Mouse (Mus musculus) right cerebral cortex, postnatal 36 days (tissue): Measurements from ENCODE around the gene Sorbs2.

Source experiments
- DNase-seq, 2 experiments: peaks; one replicate each; pipeline ENCODE4 v3.0.0; 2022; ENCODE audit warnings: low spot score in 2 of 2, mixed read lengths in 1 of 2

The Sorbs2 gene

DNA sequence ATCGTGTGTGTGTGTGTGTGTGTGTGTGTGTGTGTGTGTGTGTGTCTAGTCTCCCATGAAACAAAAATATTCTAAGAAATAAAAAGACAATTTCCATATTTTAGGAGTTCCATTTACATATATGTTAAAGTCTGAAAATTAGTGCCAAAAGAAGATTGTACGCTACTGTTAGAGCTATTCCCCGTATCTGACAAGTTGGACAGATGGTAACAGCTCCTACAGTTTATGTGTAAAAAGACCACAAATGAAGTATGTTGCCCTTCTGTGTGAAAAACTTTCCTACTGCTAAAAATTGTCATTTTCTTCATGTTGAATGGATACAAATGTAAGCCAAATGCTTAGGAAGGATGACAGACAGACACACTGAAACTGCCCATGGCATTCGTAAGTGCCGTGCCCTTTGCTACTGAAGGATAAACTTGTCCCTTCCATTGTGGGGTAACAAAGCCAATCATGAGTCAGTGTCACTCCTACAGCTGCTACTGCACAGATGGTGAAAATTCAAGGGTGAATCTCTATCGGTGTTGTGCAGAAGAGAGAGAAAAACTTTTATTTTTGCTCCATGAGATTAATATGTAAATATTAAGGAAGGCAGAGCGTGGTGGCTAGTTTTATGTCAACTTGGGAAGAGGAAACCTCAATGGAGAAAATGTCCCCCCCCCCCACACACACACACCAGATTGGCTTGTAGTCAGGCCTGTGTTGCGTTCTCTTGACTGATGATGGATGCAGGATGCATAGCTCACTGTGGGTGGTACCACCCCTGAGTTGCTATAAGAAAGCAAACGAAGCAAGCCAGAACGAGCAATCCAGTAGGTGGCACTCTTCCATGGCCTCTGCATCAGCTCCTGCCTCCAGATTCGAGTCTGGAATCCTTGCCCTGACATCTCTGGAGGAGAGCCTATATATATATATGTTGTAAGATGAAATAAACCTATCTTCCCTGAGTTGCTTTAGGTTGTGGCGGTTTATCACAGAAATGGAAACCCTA, 244.2 kb downstream of the Sorbs2 start:
- peak in 1 of 2 experiments; percentile 43 for DNase-seq

DNA sequence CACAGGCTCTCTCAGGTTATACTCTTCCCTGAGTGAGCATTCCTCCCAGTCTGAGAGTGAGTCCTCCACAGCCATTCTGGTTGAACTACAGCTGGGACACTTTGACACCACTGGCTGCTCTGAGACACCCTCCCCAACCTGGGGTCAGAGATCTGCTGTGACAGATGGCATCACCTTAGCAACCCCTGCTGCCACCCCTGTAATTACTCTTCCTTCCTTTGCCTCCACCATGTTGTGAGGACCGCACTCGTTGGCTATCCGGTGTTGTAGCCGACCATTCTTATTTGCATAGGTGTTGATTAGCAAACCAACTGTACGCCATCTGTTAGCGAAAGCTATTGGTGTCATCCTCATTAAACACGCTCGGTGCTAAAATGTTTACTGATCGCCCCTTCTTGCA, 247.9 kb downstream of the Sorbs2 start:
- no peak for DNase-seq

DNA sequence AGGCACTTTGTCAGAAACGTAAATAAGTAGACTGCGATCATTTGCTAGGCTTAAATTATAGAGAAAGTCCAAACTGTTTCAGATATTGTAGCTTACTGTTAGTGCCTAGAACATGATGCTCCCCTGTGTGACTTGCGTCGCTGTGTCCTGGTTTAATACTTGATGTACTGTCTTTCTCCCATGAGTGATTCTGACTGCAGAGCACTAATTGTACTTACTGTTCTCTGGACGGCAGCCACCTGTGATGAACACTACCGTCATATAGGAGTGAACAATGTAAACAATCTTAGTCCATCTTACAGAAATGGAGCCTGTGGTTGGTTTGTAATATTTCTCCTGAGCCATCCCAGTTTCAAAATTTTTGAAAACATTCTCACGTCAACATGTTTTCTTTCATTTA, 248.4 kb downstream of the Sorbs2 start:
- DNase-seq = no peak

DNA sequence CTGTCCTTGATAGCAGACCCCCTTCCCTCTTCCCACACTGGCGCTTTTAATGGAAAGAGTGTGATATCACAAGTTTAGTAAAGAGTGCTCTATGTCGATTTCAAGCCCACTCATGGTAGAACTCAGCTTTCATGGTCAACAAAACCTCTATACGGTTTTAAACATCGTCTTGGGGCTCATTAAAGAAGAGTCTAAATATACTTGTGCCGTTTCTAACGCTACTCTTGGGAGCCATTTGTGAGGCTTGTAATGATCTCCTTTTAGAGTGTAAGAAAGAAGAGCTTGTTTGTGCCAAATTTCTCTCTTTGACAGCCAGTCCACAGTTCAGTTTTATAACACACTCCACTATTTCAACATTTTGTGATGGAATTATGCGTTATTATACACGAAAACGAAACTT, 253.0 kb downstream of the Sorbs2 start:
- DNase-seq = no peak

DNA sequence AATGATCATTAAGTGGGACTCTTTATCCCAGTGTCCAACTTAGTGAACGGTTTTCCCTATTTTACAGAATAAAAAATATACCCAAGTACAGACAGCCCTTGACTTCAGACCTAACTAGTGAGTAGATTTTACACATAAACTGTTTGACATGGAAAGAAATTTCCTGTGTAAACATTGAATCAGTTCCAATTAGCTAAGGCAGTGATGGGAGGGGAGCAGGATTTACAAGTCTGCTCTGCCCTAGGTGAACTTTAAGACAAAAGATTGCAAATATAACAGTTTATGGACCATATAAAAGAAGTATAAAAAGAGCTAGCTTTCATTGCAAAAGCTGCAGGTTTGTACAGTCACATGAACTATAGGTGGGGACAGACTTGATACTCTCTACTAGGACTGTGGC, 253.5 kb downstream of the Sorbs2 start:
- DNase-seq = no peak

DNA sequence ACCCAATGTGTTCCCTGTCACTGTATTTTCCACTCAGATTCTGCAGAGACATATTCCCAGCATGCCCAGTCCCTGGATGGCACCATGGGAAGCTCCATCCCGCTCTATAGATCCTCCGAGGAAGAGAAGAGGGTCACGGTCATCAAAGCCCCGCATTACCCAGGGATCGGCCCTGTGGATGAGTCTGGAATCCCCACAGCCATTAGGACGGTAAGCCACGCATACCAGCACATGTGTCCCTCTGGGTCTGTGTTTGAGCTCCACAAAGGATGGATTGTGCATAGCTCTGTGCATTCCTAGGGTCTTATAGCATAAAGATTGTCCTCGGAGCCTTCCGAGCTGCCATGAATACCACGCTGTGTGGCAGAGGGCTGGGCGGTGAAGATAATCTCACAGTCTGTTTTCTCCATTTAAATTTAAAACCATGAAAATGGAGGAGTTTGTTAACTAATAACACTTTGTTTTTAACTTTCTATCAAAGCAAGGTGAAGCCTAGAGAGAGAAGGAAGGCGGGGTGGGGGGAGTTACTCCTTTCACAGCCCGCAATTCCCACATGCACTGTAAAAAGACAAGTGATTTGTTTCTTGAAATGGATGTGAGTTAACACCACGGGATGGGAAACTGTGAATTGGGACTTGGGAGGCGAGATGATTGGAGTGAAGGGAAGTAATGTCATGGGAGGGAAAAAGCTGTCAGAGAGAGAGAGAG, 255.5 kb downstream of the Sorbs2 start:
- no peak for DNase-seq

DNA sequence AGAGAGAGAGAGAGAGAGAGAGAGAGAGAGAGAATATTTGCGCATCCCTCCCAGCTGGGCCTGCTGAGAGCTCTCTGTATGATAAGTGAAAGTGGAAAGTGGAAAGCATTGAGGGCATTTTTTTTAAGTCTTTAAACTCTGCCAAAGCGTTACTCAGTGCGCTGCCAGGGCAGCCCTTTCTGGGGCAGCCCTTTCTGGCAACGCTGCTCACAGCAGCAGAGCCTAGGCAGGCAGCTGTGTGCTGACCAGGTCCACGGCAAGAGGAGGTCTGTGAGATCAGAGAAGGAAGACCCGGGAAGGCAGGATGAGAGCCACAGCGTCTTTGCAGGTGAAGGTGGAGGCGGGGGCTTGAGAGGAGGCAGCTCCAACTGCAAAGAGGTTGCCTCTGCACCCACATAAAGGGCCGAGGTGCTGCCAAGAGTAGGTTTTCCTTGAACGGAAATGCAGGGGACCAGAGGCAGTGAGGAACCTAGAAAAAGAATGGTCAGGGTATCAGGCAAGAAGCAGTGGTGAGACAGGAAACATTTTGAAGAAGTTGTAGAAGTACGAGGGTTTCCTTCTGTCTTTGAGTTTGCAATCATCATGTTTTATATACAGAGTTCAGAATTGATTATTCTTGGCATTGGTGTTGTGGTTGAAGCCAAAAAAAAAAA, 256.2 kb downstream of the Sorbs2 start:
- DNase-seq = no peak

DNA sequence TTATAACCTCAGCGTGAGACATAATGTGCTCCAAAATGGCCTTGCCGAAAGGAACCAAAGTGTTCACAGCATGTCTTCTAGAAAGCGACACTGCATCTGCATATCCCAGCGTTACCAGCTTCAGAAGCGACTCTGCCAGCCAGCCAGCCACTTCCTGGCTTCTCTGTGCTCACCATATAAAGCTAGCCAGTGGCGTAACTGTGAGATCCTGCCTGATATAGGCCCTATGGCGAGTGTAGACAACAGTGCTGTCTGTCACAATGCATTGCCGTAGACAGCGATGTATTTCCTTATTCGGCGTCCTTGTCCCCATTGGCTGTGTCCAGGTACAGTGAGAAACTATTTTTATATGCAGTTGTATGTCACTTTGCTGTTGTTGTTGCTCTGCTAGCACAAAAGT, 258.6 kb downstream of the Sorbs2 start:
- no peak for DNase-seq

DNA sequence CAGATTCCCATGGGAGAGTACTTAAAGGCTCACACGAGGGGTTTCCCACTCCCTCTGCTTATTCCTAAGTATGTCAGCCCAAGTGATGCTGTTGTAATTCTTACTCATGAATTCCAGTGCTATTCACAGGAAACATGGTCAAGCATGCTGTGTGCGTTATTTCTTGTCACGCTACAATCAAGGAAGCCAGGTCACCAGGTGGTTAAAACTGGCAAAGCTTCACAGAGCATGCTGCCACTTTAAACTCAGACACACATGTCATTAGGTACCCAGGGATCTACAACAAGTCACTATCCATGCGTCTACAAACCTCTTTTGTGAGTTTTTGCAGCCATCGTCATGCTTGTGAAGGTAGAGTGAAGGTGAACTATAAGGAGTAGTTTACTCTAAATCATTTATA, 267.3 kb downstream of the Sorbs2 start:
- no peak for DNase-seq

DNA sequence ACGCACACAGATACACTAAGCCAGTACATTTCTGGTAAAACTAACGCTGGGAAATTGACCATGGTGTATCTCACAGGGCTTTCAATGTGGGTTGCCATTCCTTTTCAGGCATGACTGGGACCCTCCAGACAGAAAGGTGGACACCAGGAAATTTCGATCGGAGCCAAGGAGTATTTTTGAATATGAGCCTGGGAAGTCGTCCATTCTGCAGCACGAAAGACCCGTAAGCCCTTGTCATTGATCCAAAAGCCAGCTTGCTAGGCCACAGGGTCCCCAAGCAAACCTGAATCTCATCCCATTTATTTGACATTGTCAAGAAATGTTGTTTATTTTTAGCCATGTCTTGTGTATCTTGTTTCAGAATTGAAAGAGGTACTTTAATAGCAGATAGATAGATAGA, 267.9 kb downstream of the Sorbs2 start:
- no peak for DNase-seq

DNA sequence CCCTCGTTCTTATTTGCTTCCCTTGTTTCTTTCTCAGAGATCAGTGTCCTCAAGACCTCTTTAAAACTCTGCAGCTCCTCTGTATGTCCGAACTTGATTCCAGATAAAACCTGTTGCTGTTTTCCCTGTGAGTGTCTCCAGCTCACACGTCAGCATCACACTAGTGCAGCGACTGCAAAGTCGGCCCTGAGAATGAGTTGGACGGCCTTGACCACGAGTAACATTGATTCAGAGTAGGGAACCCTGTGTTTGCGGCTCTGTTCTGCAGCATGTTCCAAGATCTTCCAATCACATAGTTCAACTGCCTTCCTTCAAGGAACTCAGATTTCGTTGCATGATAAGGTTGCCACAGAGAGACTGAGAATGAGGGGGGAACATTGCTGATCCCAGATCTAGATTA, 268.8 kb downstream of the Sorbs2 start:
- DNase-seq = no peak

DNA sequence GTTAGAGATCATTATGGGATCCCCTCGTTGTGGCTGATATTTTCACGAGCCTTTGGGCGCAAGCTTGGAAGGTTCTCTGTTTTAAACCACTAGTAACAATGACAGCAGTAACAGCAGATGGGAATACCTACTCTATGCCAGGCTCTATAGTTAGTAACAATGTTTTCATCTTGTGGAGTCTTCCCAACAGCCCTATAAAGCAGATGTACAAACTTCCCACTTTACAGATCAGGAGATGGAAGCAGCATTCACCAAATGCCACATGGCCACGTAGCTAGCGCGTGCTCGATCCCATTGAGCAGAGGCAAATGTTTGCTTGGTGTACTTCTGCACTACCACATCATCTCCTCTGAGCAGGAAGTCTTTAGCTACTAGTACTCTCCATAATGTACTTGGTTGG, 269.4 kb downstream of the Sorbs2 start:
- DNase-seq = no peak

DNA sequence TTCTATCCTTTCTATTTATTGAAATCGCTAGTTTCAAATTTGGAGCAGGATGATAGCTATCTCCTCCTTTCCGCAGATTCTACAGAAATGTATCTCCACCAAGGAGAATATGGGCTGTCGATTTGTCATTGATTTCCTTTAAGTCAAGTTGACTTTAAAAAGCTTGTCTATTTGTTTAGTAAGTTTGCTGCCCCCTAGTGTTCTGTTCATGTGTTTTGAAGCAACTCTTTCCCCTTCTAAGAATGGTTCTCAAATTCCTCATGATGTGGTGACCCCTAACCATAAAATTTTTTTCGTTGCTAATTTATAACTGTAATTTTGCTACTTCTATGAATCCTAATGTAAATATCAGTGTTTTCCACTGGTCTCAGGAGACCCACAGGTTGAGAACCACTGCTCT, 273.0 kb downstream of the Sorbs2 start:
- DNase-seq = no peak

DNA sequence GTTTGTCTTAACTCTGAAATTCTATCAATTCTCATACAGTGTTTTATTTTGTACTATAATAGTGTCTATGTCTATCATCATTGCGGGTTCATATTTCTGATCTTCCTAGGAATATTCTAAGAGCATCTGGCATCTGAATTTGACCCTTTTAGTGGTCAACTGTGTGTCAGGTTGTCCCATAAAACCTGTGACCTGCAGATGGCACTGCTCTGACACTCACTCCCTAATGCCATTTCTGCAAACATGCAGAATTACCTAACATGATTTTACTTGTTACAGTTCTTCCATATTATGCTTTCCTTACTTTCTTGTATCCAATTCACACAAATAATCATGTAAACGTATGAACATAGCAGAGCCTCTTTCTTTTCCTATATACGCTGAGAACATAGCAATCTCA, 281.0 kb downstream of the Sorbs2 start:
- DNase-seq = no peak

DNA sequence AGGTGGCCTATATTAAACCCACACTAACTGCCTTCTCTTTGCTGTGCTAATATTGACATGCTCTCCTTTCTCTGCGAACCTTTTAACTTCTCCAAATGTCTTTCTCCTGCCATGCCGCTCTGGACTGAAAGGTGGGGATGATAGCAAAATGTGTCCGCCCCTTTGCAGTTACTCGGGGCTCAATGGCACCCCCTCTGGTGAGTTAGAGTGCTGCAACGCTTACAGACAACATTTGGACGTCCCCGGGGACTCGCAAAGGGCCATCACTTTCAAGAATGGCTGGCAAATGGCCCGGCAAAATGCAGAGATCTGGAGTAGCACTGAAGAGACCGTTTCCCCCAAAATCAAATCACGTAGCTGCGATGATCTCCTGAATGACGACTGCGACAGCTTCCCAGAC, 287.3 kb downstream of the Sorbs2 start:
- no peak for DNase-seq

DNA sequence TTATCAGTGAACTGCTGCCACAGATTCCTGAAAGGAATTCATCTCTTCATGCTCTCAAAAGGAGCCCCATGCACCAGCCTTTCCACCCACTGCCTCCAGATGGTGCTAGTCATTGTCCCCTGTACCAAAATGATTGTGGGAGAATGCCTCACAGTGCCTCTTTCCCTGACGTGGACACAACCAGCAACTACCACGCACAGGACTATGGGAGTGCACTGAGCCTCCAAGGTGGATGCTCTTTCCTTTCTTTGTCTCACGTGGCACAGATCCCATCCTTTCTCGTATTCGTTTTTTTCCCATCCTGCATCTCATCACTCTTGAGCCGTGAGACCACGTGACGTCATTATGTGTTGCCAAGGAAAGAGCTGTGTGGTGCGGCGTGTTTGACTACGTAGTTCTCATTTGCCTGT, 288.7 kb downstream of the Sorbs2 start:
- peak; percentile 58 to 73 for DNase-seq

DNA sequence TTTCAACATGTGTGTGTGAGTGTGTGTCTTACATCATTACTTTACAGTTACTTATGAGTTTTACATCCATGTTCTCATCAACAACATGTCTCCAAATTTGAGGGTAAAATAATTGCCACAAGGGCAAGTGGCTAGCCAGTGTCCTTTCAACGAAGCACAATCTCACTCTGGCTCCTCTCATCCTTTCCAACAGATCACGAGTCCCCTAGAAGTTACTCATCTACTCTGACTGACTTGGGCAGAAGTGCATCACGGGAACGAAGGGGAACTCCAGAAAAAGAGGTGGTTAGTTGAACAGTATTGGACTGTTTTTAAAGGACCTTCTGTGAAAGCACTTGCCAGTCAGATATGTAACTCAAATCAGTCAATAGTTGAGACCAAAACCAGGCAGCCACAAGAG, 291.9 kb downstream of the Sorbs2 start:
- no peak for DNase-seq

DNA sequence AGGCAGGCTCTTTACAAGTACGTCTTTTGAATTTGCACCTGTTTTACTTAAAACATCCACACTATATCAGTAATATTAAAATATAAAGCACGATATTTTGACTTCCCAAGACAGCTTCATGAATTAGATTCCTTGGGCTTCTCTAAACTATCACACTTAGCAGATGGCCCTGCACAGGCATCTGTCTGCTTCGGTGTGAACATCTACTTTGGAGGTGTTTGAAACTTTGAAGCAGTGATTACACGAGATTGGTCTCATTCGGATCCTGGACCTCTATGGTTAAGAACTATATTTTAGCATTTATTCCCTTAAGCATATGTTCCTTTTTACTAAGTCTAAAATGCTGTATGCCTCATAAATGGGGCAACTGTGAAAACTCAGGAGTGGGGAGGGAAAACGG, 301.0 kb downstream of the Sorbs2 start:
- no peak for DNase-seq

DNA sequence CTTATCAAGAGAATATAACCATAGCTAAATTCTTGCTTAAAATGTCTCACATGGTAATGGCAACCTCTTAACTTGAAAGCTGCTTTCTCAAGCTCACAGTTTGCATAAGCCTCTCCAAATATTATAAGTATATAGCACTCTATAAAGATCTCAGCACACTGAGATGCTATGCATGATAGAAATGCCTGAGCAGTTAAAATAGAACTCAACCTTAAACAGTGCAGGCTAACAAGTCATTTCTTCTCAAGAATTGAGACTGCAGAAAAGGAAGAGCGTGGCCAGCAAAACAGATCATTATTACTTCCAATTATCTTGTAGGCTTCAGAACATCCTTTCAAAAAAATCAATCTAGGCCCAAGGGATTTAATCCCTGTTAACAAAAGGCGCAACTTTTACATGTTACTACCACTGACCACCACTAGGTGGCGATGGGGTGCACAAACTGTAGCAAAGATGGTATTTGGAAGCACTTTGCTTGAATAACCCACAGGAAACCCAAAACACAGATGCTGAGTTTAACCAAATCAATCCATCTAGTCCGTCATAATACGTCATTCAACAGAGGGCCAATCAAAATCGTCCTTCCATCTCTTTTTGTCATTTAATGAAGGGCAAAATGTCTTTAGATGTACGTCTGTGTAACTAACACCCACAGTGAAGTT, 309.3 kb downstream of the Sorbs2 start:
- no peak for DNase-seq

DNA sequence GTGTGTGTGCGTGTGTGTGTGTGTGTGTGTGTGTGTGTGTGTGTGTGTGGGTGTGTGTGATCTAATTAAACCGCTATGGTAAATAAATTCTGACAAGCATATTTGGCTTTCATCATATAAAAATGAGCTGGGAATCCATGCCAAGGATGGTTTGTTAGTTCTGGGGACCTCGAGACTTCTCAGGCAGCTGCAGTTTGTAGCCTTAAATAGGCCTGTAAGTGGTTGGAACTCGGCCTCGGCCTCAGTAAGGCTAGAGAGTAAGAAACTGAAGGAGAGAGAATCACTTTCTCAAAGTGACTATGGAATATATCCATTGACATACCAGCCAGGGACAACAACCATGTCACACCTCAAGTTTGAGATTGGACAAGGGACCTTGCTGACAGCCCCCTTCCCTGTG, 314.1 kb downstream of the Sorbs2 start:
- no peak for DNase-seq

DNA sequence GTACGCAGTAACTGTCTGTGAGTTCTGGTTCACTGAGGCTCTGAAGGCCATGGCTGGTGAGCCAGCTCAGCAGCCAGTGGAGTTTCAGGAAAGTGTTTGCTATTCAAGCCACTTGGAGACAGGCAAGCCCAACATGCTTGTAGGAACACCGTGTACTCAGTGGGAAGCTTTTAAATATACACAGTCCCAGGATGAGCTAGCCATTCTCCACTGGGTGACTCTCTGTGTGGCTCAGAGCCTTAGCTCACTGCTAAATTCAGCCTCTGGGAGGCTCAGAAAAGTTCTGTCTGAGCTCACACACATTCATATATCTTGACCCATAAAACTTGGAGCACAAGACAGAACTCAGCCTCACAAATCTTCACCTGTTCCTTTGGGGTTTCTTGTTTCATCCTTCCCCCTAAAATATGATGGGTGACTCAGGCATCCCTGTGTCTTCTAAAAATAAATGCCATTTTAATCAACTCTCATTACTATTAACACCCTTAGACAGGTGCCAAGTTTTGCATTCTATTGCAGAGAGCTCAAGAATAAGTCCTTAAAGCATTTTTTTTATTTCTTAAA, 322.5 kb downstream of the Sorbs2 start:
- DNase-seq = no peak

DNA sequence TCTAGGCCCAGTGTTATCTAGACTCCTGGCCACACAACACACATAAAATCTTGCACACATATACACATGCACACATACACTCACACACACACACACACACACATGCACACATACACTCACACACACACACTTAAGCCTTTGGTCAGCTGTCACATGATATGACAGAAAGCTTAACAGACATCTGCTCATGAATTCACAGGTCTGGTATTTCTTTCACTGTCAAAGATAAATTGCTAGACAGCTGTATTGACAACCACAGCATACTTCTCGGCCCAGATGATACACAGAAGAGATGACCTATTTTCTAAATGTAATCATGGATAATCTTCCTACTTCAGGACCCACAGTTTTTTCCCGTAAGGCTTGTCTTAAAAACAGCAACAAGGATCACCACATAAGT, 326.3 kb downstream of the Sorbs2 start:
- DNase-seq = no peak
